Mouse (Mus musculus) small intestine, adult 2 months (tissue): ENCODE measurements around the gene Mphosph9. TPM values are rescaled to one million over a fixed set of nuclear protein-coding genes. Genes with fewer than 3 reads are reported as not detected.
A peak's percentile ranks its signal among the peaks of the same experiment; 100 is the strongest.
"Not testable (repeated sequence)": the region's sequence is repeated elsewhere in the genome, so short reads cannot be mapped to it uniquely, and the experiment has no call there.

ENCODE experiments used
- H3K27ac ChIP-seq: fragments of 200-500 bp; 2 replicates; pipeline ENCODE4 v1.5.1; 2012; ENCODE audit warnings: low read depth, low read length, control low read depth, inconsistent platforms; ENCODE audit not compliant: insufficient read depth
- H3K27me3 ChIP-seq: fragments of 200-500 bp; 2 replicates; pipeline ENCODE4 v1.6.1; 2012; ENCODE audit warnings: mild to moderate bottlenecking, moderate library complexity, low read length, inconsistent platforms; ENCODE audit not compliant: control insufficient read depth, insufficient read depth
- H3K36me3 ChIP-seq: fragments of 200-500 bp; 2 replicates; pipeline ENCODE4 v1.6.1; 2012; ENCODE audit warnings: mild to moderate bottlenecking, low read length, control low read depth, inconsistent platforms; ENCODE audit not compliant: control insufficient read depth, insufficient read depth
- H3K4me1 ChIP-seq: fragments of 200-500 bp; 2 replicates; pipeline ENCODE4 v1.6.1; 2012; ENCODE audit warnings: low read length, inconsistent platforms, mixed read lengths; ENCODE audit not compliant: control insufficient read depth, insufficient read depth, insufficient read length
- H3K4me3 ChIP-seq: fragments of 200-500 bp; 2 replicates; pipeline ENCODE4 v1.5.1; 2012; ENCODE audit warnings: low read depth, mild to moderate bottlenecking, control low read depth, inconsistent platforms, low read length, moderate library complexity
- CTCF ChIP-seq: fragments of 200-500 bp; IDR thresholded peaks from 2 replicates; pipeline ENCODE4 v1.5.1; 2012; ENCODE audit warnings: low read depth, mild to moderate bottlenecking, control low read depth, inconsistent platforms, low read length, moderate library complexity, mixed read lengths; ENCODE audit not compliant: insufficient replicate concordance, insufficient read length; ENCODE audit errors: extremely low read depth
- POLR2A ChIP-seq: fragments of 200-500 bp; IDR thresholded peaks from 2 replicates; pipeline ENCODE4 v1.6.1; 2012; ENCODE audit warnings: low read depth, mild to moderate bottlenecking, control low read depth, inconsistent platforms, low read length, moderate library complexity
- WGBS: fragments of 180-500 bp; shearing (Covaris S2); methylation state at CpG from one replicate; pipeline ENCODE4 v1.1.7; 2018; 5-methylcytosine and 5-hydroxymethylcytosine counted together
- polyA plus RNA-seq: library from polyadenylated mRNA; depleted of rRNA; stranded (reverse); fragments of >200 nt; gene quantifications from 2 replicates; pipeline ENCODE4 v1.2.3, GENCODE M21; 2012

The Mphosph9 gene
- polyA plus RNA-seq, 1 experiment: 1.4 TPM

- TF ChIP-seq POLR2A: no peak
- no peak for TF ChIP-seq CTCF
- H3K36me3 ChIP-seq: peaks cover 24% of the 10 kb centered on the region
- H3K4me3 ChIP-seq: no peak overlapping the region
- no peaks in the 10 kb centered on the region for H3K27me3 ChIP-seq
- H3K4me1 ChIP-seq: no peaks in the 10 kb centered on the region
- WGBS: 96% methylated on average over 11 of the region's 11 CpGs
- no peak overlapping the region for H3K27ac ChIP-seq
Measured at GRCm38 (mm10) chr5:124315941-124316340, 11.8 kb downstream of the Mphosph9 start.

- TF ChIP-seq CTCF: no peak
- no peak for TF ChIP-seq POLR2A
- no peak overlapping the region for H3K27ac ChIP-seq
- H3K4me1 ChIP-seq: no peaks in the 10 kb centered on the region
- WGBS: 93% methylated on average over 9 of the region's 9 CpGs
- H3K36me3 ChIP-seq: peaks cover 24% of the 10 kb centered on the region
- H3K4me3 ChIP-seq: no peak overlapping the region
- H3K27me3 ChIP-seq: no peaks in the 10 kb centered on the region
Measured at GRCm38 (mm10) chr5:124315498-124315897, 12.3 kb downstream of the Mphosph9 start.

- whole genome bisulfite sequencing: 93% methylated on average over 11 of the region's 11 CpGs
- no peaks in the 10 kb centered on the region for H3K4me1 ChIP-seq
- TF ChIP-seq CTCF: no peak
- TF ChIP-seq POLR2A: no peak
- H3K27ac ChIP-seq: no peak overlapping the region
- H3K4me3 ChIP-seq: no peak overlapping the region
- peaks cover 17% of the 10 kb centered on the region for H3K36me3 ChIP-seq
- H3K27me3 ChIP-seq: no peaks in the 10 kb centered on the region
Measured at GRCm38 (mm10) chr5:124310091-124310490, 17.7 kb downstream of the Mphosph9 start.

GRCm38 (mm10) chr5:124309155-124309554 is 18.6 kb downstream of the Mphosph9 start:
- H3K36me3 ChIP-seq: peaks cover 12% of the 10 kb centered on the region
- no peak overlapping the region for H3K27ac ChIP-seq
- TF ChIP-seq POLR2A (no peak), CTCF (no peak)
- H3K4me1 ChIP-seq: no peaks in the 10 kb centered on the region
- H3K4me3 ChIP-seq: no peak overlapping the region
- H3K27me3 ChIP-seq: no peaks in the 10 kb centered on the region
- 95% methylated on average over 10 of the region's 10 CpGs for WGBS

GRCm38 (mm10) chr5:124302853-124303252 is 24.9 kb downstream of the Mphosph9 start:
- not testable (repeated sequence) for H3K4me3 ChIP-seq, H3K27me3 ChIP-seq, H3K4me1 ChIP-seq, H3K36me3 ChIP-seq, H3K27ac ChIP-seq
- WGBS: 76% methylated on average over 6 of the region's 6 CpGs

GRCm38 (mm10) chr5:124300132-124300531 is 27.6 kb downstream of the Mphosph9 start:
- TF ChIP-seq CTCF: no peak
- no peak for TF ChIP-seq POLR2A
- H3K36me3 ChIP-seq: peaks cover 6% of the 10 kb centered on the region
- H3K4me1 ChIP-seq: no peaks in the 10 kb centered on the region
- no peak overlapping the region for H3K27ac ChIP-seq
- H3K27me3 ChIP-seq: no peaks in the 10 kb centered on the region
- H3K4me3 ChIP-seq: no peak overlapping the region
- 76% methylated on average over 4 of the region's 4 CpGs for WGBS

GRCm38 (mm10) chr5:124299307-124299706 is 28.5 kb downstream of the Mphosph9 start:
- TF ChIP-seq CTCF: peak; percentile 56; the same call in 1 of the 2 replicates
- not testable (repeated sequence) for H3K27ac ChIP-seq, H3K27me3 ChIP-seq, H3K4me1 ChIP-seq, H3K4me3 ChIP-seq
- peaks cover 10% of the 10 kb centered on the region for H3K36me3 ChIP-seq
- 62% methylated on average over 4 of the region's 4 CpGs for WGBS

- H3K27ac ChIP-seq: no peak overlapping the region
- TF ChIP-seq POLR2A: no peak
- no peak for TF ChIP-seq CTCF
- no peaks in the 10 kb centered on the region for H3K27me3 ChIP-seq
- H3K4me3 ChIP-seq: no peak overlapping the region
- WGBS: 90% methylated on average over 4 of the region's 4 CpGs
- H3K36me3 ChIP-seq: peaks cover 19% of the 10 kb centered on the region
- H3K4me1 ChIP-seq: no peaks in the 10 kb centered on the region
Measured at GRCm38 (mm10) chr5:124296475-124296874, 31.3 kb downstream of the Mphosph9 start.
